Mouse (Mus musculus) fat pad, adult 2 months (tissue): ENCODE results near the gene Cwf19l2.
A peak's percentile ranks its signal among the peaks of the same experiment; 100 is the strongest.
"Not testable (repeated sequence)": the region's sequence is repeated elsewhere in the genome, so short reads cannot be mapped to it uniquely, and the experiment has no call there.

ENCODE experiments used
- DNase-seq: peaks from one replicate; pipeline ENCODE4 v3.0.0-alpha.2; 2011; ENCODE audit warnings: low read depth, low spot score; ENCODE audit errors: extremely low read depth

Cwf19l2 gene

GRCm38 (mm10) chr9:3403251-3404208 is at the start of gene Cwf19l2:
Gene Cwf19l2 (plus strand): TSS chr9:3403592.
- peak; percentile 72 for DNase-seq

- not testable (repeated sequence) for DNase-seq
Measured at GRCm38 (mm10) chr9:3376323-3376722, 27.1 kb upstream of the Cwf19l2 start.

- DNase-seq = peak; percentile 2
Measured at GRCm38 (mm10) chr9:3404372-3404771, 980 bp downstream of the Cwf19l2 start.

- DNase-seq = not testable (repeated sequence)
Measured at GRCm38 (mm10) chr9:3439555-3440300, 36.3 kb downstream of the Cwf19l2 start.

- no peak for DNase-seq
Measured at GRCm38 (mm10) chr9:3471897-3472296, 68.5 kb downstream of the Cwf19l2 start.

GRCm38 (mm10) chr9:3518645-3519044 is 115.3 kb downstream of the Cwf19l2 start:
- no peak for DNase-seq

GRCm38 (mm10) chr9:3519178-3519577 is 115.8 kb downstream of the Cwf19l2 start:
- no peak for DNase-seq

GRCm38 (mm10) chr9:3521031-3521430 is 117.6 kb downstream of the Cwf19l2 start:
- DNase-seq = no peak
